Mouse (Mus musculus) frontal cortex, postnatal 10 days (tissue): Measurements from ENCODE around the gene Gng10.

Experiments used
- DNase-seq, 2 experiments: peaks; one replicate each; pipeline ENCODE4 v3.0.0; 2022; ENCODE audit warnings: low spot score in 2 of 2, mixed read lengths in 1 of 2

Gng10 gene

DNA sequence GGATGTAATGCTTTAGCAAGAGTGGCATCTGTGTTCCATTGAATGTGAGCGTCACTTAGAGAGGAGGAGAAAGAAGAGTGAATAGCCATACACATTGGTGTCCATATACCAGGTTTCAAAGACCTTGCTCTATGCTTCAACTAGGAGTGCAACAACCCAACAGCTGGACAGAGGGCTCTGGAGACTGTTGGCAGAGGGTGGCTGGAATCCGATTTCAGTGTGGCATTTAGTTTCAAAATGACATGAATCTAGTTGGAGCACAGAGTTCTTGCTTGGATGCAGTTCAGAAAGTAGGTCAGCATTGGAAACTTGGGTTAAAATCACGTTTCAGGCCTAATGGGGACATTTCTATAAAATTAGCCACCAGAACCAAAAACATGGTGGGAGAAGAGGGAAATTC is 19.7 kb upstream of the Gng10 start:
- DNase-seq = no peak

DNA sequence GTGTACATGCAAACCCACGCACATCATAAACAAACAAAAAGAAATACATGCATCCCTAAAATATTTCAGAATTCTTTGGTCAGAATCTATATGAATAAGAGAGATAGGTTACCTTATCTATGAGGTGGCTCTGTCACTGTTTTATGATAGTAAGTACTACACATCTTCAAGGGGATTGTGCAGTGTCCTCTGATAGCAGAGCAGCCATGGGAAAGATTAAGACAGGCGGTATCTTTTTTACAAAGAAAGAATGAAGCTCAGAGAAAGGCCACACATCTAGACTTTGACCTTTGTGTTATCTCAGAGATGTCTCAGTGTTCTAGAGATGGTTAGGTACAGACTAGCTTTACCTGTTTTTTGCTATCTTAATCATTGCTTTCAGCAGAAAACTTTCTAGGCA is 18.0 kb upstream of the Gng10 start:
- DNase-seq = no peak

- DNase-seq = no peak
These were observed 467 bp upstream of the Gng10 start for GRCm38 (mm10) chr4:59034325-59034917.

DNA sequence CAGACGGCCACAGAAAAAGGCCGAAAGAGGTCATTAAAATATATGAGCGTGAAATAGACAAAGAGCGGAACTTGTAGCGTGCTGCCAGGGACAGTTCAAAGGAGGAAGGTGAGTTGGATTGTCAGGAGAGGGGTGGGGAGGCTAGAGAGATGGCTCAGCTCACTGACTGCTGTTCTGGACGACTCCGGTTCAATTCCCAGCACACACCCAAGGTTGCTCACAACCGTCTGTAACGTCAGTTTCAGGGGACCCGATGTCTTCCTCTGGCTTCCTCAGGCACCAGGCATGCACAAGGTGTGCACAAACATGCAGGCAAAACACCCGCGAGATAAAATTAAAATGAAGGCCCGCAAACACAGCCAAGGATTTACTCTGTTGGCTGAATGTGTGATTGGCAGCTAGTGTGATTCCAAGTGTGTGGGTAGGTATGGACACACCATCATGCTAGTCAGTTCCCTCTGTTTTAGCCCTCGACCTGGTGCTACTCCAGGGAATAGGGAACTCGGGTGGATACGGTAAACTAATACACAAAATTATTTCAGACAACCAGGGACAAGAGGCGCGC is 980 bp downstream of the Gng10 start:
- no peak for DNase-seq

- DNase-seq = peak; percentile 36 to 73
These were observed 1.7 kb downstream of the Gng10 start for GRCm38 (mm10) chr4:59036490-59037127.

- DNase-seq = no peak
These were observed 2.6 kb downstream of the Gng10 start for GRCm38 (mm10) chr4:59037525-59037924.

- no peak for DNase-seq
These were observed 5.8 kb downstream of the Gng10 start for GRCm38 (mm10) chr4:59040397-59041287.

GRCm38 (mm10) chr4:59043074-59043473 is 8.2 kb downstream of the Gng10 start:
- DNase-seq = no peak

GRCm38 (mm10) chr4:59043891-59044290 is 9.0 kb downstream of the Gng10 start:
- no peak for DNase-seq

DNA sequence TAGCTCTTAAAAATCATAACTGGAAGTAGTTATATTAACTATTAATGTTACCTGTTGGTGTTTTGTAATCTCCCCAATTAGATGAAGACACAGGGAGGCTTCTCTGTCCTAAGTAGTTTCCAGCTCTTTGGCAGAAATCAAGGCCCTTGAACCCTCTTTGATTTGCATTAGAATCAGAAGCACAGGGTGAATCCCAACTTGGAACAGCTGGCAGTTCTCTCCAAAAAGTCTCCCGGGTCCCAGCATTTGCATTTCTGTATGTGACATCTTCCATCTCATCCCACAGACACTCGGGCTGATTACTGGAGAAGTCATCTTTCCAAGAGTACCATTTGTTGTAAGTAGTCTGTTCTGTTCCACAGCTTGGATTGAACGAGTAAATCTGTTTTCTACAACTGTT is 12.3 kb downstream of the Gng10 start:
- DNase-seq = no peak

GRCm38 (mm10) chr4:59051081-59051480 is 16.2 kb downstream of the Gng10 start:
- DNase-seq = no peak

DNA sequence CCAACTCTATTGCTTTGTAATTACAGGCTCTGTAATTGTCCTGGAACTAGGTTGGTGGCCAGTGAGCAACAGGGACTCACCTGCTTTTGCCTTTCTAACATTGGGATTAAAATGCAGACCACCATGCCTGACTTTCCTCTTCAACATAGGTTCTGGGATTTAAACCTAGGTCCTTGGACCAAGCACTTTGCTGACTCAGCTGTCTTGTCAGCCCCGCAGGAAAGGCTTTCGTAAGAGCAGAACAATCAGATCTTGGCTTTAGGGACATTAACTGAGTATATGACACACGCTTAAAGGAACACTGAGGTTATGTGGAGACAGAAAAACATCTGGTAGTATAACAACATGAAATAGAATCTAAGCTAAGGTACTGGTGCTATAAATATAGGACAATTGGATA is 23.0 kb downstream of the Gng10 start:
- DNase-seq = no peak

DNA sequence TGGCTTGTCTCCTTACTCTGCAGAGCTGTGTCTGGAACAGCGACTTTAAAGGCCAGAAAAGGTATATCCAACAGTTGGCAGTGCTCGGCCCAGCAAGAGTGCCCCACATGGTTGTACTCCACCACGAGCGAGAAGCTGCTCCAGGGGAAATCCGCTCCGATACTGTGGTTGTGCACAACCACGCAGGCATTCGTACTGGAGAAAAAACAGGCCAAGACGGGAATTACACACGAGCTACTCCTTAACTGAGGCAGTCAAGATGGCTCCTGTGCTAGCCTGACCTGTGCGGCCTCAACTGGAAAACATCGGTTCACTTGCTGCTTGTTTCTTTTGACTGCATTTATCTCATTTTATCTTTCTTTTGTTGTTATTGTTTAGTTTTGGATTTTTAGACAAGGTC is 27.6 kb downstream of the Gng10 start:
- no peak for DNase-seq

DNA sequence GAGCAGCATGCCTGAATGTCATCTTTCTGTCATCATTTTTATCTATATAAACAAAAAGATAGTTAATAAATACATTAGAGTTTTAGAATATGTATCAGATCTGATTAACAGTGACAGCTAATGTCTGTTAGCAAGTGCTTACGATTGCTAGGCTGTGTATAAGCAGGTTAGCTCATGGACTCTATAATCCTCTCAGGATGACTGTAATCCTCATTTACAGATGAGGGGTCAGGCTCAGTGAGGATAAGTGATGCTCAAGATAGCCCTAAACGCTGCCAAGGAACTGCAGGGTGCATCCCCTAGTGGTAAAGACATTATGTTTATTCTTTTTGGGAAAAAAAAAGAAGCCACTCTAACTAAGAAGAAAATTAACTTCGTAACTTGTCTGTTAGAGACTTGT is 34.4 kb downstream of the Gng10 start:
- DNase-seq = no peak

GRCm38 (mm10) chr4:59083430-59083829 is 48.5 kb downstream of the Gng10 start:
- no peak for DNase-seq

- no peak for DNase-seq
These were observed 54.5 kb downstream of the Gng10 start for GRCm38 (mm10) chr4:59089391-59089790.
